Mouse (Mus musculus) brain, embryonic 14.5 days (tissue): ENCODE data around the gene Vmn1r188.

Source experiments
- CTCF ChIP-seq: fragments of 200-500 bp; IDR thresholded peaks from 2 replicates; pipeline ENCODE4 v1.5.1; 2012; ENCODE audit warnings: inconsistent platforms, mild to moderate bottlenecking, moderate library complexity, borderline replicate concordance; ENCODE audit not compliant: insufficient read depth, insufficient read length; ENCODE audit errors: extremely low read depth
- POLR2A ChIP-seq: fragments of 200-500 bp; IDR thresholded peaks from 2 replicates; pipeline ENCODE4 v1.6.1; 2012; ENCODE audit warnings: mild to moderate bottlenecking, inconsistent platforms, borderline replicate concordance; ENCODE audit not compliant: poor library complexity, insufficient read depth, insufficient read length, severe bottlenecking; ENCODE audit errors: extremely low read depth

GRCm38 (mm10) chr13:22040464-22041141 is 43.6 kb upstream of the Vmn1r188 start:
- TF ChIP-seq CTCF, result no peak
- no peak for TF ChIP-seq POLR2A
